Mouse (Mus musculus) left cerebral cortex, postnatal 10 days (tissue): ENCODE data around the gene Ahcyl1. TPM values are rescaled to one million over a fixed set of nuclear protein-coding genes. Genes with fewer than 3 reads are reported as not detected.
A peak's percentile ranks its signal among the peaks of the same experiment; 100 is the strongest.
"Not testable (repeated sequence)": the region's sequence is repeated elsewhere in the genome, so short reads cannot be mapped to it uniquely, and the experiment has no call there.

Experiments
- DNase-seq, 2 experiments: peaks; one replicate each; pipeline ENCODE4 v3.0.0; 2021 to 2022; ENCODE audit warnings: low spot score in 2 of 2, mixed read lengths in 1 of 2; ENCODE audit errors: extremely low spot score in 1 of 2
- intact Hi-C: fragments of 180-260 bp; cut with DNase I; formaldehyde crosslinking; loops from one replicate; pipeline ENCODE4 v1.15.1; 2025
- total RNA-seq, 2 experiments: library from RNA; stranded (reverse); gene quantifications; 2 replicates each; pipeline ENCODE4 v1.2.3; 2021

The Ahcyl1 gene
- total RNA-seq, 2 experiments from 2014 or later = 246 to 267 TPM

- intact Hi-C loops = no loop called here
- DNase-seq = no peak
Measured at GRCm38 (mm10) chr3:107671509-107671908, 24.9 kb downstream of the Ahcyl1 start.

GRCm38 (mm10) chr3:107670500-107670899 lies 25.9 kb downstream of the Ahcyl1 start:
- DNase-seq = no peak
- intact Hi-C loops = no loop called here

DNA sequence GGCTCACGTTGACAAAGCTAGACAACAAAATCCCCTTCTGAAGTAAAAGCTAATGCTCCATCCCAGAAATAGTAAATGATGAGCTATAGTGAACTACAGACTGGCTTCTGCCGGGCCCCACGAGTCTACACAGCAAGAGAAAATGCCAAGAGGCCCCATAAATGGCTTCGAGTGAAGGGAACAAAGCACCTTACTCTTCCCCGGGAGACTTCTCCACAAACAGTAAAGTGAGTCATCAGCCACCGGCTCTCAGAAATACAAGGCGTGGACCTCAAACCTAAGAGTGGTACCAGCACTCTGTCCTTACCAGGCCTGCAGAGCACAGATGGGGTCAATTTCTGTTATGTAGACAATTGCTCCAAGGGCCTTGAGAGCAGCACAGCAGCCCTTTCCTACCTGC lies 27.6 kb downstream of the Ahcyl1 start:
- intact Hi-C loops = no loop called here
- no peak for DNase-seq

DNA sequence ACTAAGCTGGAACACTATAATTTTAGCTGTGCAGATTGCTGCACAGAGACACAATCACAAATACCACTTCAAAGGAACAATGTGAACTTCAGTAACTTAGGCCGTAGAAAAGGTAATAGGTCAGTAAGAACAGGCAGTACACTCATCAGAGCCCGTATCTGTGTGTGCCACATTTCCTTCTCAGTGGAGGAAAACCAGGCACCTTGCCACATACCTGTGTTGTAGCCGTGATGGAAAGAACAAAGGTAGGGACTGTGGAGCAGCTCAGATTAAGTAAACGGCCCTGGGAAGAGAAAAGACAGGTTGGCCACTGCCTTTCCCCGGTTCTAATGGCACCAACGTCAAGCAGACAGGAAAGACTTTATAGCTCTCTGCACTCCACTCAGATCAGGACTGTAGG lies 28.9 kb downstream of the Ahcyl1 start:
- intact Hi-C loops = no loop called here
- DNase-seq = no peak

DNA sequence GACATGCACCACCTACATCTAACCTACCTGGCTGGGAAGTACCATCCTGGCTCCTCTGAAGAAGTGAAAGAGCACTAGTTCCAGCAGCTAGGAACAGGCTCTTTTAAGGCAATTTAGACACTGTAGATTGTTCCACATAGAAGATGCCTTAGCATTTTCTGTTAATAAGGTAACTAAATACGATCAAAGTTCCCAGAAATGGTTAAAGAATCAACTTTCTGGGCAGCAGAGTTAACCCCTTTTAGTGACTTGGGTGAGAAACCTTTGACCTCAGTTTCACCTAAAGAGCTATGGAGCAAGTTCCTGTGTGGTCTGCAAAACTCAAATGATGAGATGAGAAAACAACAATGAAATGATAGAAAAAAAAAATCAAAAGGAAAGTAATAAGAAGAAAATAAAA lies 31.7 kb downstream of the Ahcyl1 start:
- intact Hi-C loops = loop anchor here (5.0 kb wide), 1 partner anchor 42 kb away; no protein-coding TSS in a partner anchor
- DNase-seq = no peak

GRCm38 (mm10) chr3:107659000-107659399 lies 37.4 kb downstream of the Ahcyl1 start:
- intact Hi-C loops = no loop called here
- DNase-seq = no peak

- no peak for DNase-seq
- intact Hi-C loops = no loop called here
Measured at GRCm38 (mm10) chr3:107656888-107657287, 39.5 kb downstream of the Ahcyl1 start.

DNA sequence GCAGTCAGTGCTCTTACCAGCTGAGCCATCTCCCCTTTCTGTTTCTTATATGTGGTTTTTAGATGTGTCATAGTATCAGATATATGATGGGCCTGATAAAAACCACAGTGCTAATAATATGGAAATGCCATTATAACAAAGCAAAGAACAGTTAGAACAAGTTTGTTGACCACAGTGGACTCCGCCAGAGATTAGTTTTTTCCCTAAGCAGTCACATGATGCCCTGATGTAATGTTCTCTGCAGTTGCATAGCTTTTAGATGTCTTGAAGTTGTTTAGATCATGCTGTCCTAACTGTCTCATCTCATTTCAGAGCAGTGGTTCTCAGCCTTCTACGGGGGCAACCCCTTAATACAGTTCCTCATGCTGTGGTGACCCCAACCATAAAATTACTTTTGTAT lies 40.2 kb downstream of the Ahcyl1 start:
- no peak for DNase-seq
- intact Hi-C loops = no loop called here

GRCm38 (mm10) chr3:107655491-107655890 lies 40.9 kb downstream of the Ahcyl1 start:
- no peak for DNase-seq

DNA sequence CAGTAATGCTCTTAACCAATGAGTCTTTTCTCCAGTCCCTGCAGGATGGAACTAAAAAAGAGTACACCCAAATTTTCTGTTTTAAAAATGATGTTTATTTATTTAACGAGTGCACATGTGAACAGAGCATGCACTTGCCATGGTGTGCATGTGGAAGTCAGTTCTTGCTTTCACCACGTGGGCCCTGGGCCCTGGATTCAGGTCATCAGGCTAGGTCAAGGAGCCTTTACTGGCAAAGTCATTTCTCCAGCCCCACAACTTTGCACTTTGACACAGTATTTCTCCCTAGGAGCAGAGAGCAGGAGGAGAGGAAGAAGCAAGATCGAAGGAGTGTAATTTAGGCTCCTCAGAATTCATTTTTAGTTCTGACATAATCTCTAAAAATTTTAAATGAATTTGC lies 41.5 kb downstream of the Ahcyl1 start:
- no peak for DNase-seq
- intact Hi-C loops = no loop called here

More at GRCm38 (mm10) chr3:107655491-107655890, 40.9 kb downstream of the Ahcyl1 start:
- intact Hi-C loops = no loop called here

DNA sequence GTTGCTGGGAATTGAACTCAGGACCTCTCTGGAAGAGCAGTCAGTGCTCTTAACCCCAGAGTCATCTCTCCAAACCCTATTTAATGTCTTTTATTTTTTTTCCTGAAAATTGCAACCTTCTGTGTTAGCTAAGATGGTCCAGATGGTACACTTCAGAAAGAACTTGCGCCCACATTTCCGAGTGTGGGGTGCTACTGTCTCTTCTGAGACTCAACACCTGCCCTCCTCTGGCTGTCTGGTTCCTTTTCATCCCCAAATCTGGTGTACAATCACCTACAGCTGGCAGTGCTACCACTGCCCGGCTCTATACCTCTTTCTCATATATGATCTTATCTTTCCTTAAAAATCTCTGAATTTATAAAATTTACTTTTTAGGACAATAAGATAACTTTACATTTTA lies 43.4 kb downstream of the Ahcyl1 start:
- intact Hi-C loops = no loop called here
- no peak for DNase-seq

- intact Hi-C loops, DNase-seq: not testable (repeated sequence)
Measured at GRCm38 (mm10) chr3:107650276-107650675, 46.1 kb downstream of the Ahcyl1 start.

- intact Hi-C loops = no loop called here
- no peak for DNase-seq
Measured at GRCm38 (mm10) chr3:107646947-107647346, 49.4 kb downstream of the Ahcyl1 start.

GRCm38 (mm10) chr3:107637606-107638172 lies 58.7 kb downstream of the Ahcyl1 start:
- intact Hi-C loops = no loop called here
- no peak for DNase-seq

DNA sequence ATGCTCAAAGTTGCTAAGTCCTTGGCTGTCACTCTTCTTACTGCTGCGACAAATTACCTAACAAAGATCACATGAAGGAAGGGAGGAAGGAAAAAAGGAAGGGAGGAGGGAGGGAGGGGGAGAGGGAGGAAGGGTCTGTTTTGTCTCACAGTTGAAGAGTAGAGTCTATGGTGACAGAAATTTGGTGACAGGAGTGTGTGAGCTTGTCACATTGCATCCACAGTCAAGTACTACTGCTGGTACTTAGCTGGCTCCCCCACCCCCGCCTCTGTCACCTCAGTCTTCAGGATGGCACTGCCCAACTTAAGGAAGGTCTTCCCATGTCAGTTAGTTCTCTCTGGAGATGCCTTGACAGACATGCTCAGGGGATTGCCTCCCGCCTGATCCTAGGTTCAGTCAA lies 60.1 kb downstream of the Ahcyl1 start:
- intact Hi-C loops = no loop called here
- DNase-seq = no peak

GRCm38 (mm10) chr3:107635836-107636235 lies 60.5 kb downstream of the Ahcyl1 start:
- DNase-seq = no peak
- intact Hi-C loops = no loop called here

GRCm38 (mm10) chr3:107633906-107634305 lies 62.5 kb downstream of the Ahcyl1 start:
- intact Hi-C loops = no loop called here
- no peak for DNase-seq

DNA sequence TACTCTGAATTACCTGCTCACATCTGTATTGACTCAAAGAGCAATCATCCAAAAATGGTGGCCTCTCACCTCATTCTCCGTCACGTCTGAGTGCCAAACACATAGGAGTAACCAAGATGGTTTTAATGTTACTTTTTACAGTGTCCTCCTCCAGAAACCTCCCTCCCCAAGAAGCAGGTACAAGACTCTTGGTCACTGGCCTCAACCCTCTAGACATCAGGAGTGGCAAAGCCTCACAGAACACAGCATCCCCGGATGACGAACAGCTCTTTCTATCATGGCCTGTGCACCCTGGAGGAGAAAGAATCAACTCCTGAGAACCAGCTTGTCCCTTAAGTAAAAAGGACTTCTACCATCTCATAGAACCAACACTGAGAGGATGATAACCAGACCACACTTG lies 63.6 kb downstream of the Ahcyl1 start:
- DNase-seq = no peak
- intact Hi-C loops = no loop called here

- intact Hi-C loops = no loop called here
Measured at GRCm38 (mm10) chr3:107631523-107631958, 64.8 kb downstream of the Ahcyl1 start, which contains the start of gene Strip1. Gene Strip1, minus strand, starts transcription at chr3:107631694.

GRCm38 (mm10) chr3:107630682-107631522 lies 65.5 kb downstream of the Ahcyl1 start, which contains the start of gene Gm10961:
Gene Gm10961, plus strand, starts transcription at chr3:107631322.
- DNase-seq = peak in 1 of 2 experiments; percentile 45
- intact Hi-C loops = no loop called here

More at GRCm38 (mm10) chr3:107631523-107631958, 64.8 kb downstream of the Ahcyl1 start, which contains the start of gene Strip1:
- peak; percentile 95 to 96 for DNase-seq
